In the genomic region with DNA sequence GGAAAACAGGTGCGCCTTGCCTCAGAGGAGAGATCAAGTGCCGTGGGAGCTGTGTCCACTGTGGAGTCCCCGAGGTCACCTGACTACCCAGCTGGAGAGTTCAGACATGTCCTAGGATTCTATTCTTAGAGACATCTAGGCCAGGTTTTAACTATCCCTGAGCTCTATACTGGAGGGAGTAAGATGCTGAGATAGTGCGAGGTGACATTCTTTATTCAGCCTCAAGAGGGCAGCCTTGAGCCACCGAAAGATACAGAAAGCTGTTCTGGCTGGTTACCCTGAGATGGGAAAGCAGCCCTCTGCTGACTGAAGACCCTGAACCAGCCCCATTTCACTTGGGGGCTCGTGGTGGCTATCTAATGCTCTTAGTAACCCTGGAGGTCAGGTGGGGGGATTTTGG, we compare ENCODE assay signal across 8 mouse cellular contexts. TPM values are rescaled to one million over a fixed set of nuclear protein-coding genes. Genes with fewer than 3 reads are reported as not detected.
DNase-seq lines count a peak whose midpoint lies in the region; ATAC-seq lines count a peak whose summit lies in the region.

No protein-coding gene starts in this region.

- peak; percentile 95 for DNase-seq in heart, adult 11 months
- peak; percentile 87 for DNase-seq in cerebellum, postnatal 14 days
- peak; percentile 45 to 86 for DNase-seq in frontal cortex, postnatal 14 days (ENCODE audit: low spot score in 2 of 2)
- peak; percentile 81 for DNase-seq in hindlimb bud, embryonic 11.5 days (ENCODE audit: extremely low spot score, low read depth, low spot score)
- DNase-seq in left cerebral cortex, adult 18-20 months (ENCODE audit: low spot score in 2 of 2) = peak; percentile 78 to 81
- DNase-seq in lung, postnatal 36 days = peak; percentile 82
- peak; percentile 77 for DNase-seq in right cerebral cortex, postnatal 4 days

- no peak overlapping the region for H3K4me3 ChIP-seq in heart, embryonic 11.5 days (ENCODE audit: low read depth, low read length)

- no peak for ATAC-seq in heart, embryonic 11.5 days (replicated peaks; ENCODE audit: insufficient number of reproducible peaks, low FRiP score, low TSS enrichment)

- H3K9ac ChIP-seq in heart, embryonic 11.5 days (ENCODE audit: low read depth, low read length) = no peak overlapping the region

- H3K9me3 ChIP-seq in heart, embryonic 11.5 days (replicated peaks; ENCODE audit: control insufficient read depth, low read length) = no peaks in the 10 kb centered on the region

- peaks cover 8% of the 10 kb centered on the region; the same call in 1 of the 2 replicates for H3K27me3 ChIP-seq in heart, embryonic 11.5 days (ENCODE audit: control insufficient read depth, insufficient read depth, low read length)

- no peak overlapping the region for H3K4me2 ChIP-seq in heart, embryonic 11.5 days

- no peak overlapping the region for H3K27ac ChIP-seq in heart, embryonic 11.5 days (ENCODE audit: low read depth, low read length)

- WGBS in heart, embryonic 11.5 days (ENCODE audit: insufficient replicate concordance) = 9% methylated on average over 6 of the region's 6 CpGs

- peaks cover 26% of the 10 kb centered on the region for H3K4me1 ChIP-seq in heart, embryonic 11.5 days (ENCODE audit: control insufficient read depth, insufficient read depth, low read length)

- no peaks in the 10 kb centered on the region for H3K36me3 ChIP-seq in heart, embryonic 11.5 days (ENCODE audit: control insufficient read depth, insufficient read depth, low read length)

RNA-seq across cellular contexts. Expression of a gene that starts 7.1 kb away (rescaled TPM):
- 0.24 TPM in 1 of 2 replicates, not detected in the other for polyA plus RNA-seq in heart, embryonic 11.5 days (2014; fragmentation: Nextera tagmentation; extraction: Ambion mirVana)
- not detected for total RNA-seq in left cerebral cortex, adult 18-20 months (2021)

RNA-seq across cellular contexts. Expression of a gene that starts 27.4 kb away (rescaled TPM):
- polyA plus RNA-seq in heart, embryonic 11.5 days (2014; fragmentation: Nextera tagmentation; extraction: Ambion mirVana) = 1.1 and 1.5 TPM in 2 replicates
- total RNA-seq in left cerebral cortex, adult 18-20 months (2021) = 1 to 10 TPM; 1.2 TPM
